Mouse (Mus musculus) cerebellum, postnatal 14 days (tissue): ENCODE measurements at regions not wholly inside any gene's neighbourhood (a gene's known extent, or its start where the extent isn't known, plus 50 kb on each side); places are given as distances from the start of the nearest gene placed in this dataset.

Experiments used
- DNase-seq, 2 experiments: peaks; one replicate each; pipeline ENCODE4 v3.0.0; 2021; ENCODE audit warnings: mixed read lengths in 2 of 2

- no peak for DNase-seq
Measured at GRCm38 (mm10) chr13:20661243-20661642, 132.7 kb upstream of the Aoah start.

- DNase-seq = no peak
Measured at GRCm38 (mm10) chr13:20678754-20679153, 115.2 kb upstream of the Aoah start.

GRCm38 (mm10) chr13:20686914-20687313 lies 107.0 kb upstream of the Aoah start:
- DNase-seq = no peak

GRCm38 (mm10) chr13:20687453-20687852 lies 106.5 kb upstream of the Aoah start:
- DNase-seq = no peak

- DNase-seq = no peak
Measured at GRCm38 (mm10) chr13:20711486-20711885, 82.4 kb upstream of the Aoah start.

GRCm38 (mm10) chr13:20723326-20724120 lies 70.4 kb upstream of the Aoah start:
- peak; percentile 26 to 47 for DNase-seq

GRCm38 (mm10) chr13:20724419-20724818 lies 69.5 kb upstream of the Aoah start:
- peak in 1 of 2 experiments; percentile 6 for DNase-seq

GRCm38 (mm10) chr13:20725556-20725955 lies 68.4 kb upstream of the Aoah start:
- DNase-seq = peak; percentile 71 to 77

GRCm38 (mm10) chr13:20728064-20728463 lies 65.8 kb upstream of the Aoah start:
- DNase-seq = no peak

GRCm38 (mm10) chr13:20733046-20733445 lies 60.9 kb upstream of the Aoah start:
- DNase-seq = no peak

GRCm38 (mm10) chr13:20734283-20734682 lies 59.6 kb upstream of the Aoah start:
- DNase-seq = no peak

GRCm38 (mm10) chr13:20736609-20737008 lies 57.3 kb upstream of the Aoah start:
- no peak for DNase-seq
